Mouse (Mus musculus) spleen, adult 10 weeks (tissue): ENCODE results near the gene Gm20388. TPM values are rescaled to one million over a fixed set of nuclear protein-coding genes. Genes with fewer than 3 reads are reported as not detected.

Experiments
- polyA plus RNA-seq: library from polyadenylated mRNA; stranded (reverse); fragments of 350-450 nt; fragmentation: Illumina TruSeq; extraction: RNeasy Lipid Tissue Mini Kit (QIAGEN cat#74804); gene quantifications from one replicate; pipeline ENCODE4 v1.2.3, GENCODE M21; 2015; ENCODE audit warnings: low replicate concordance; ENCODE audit not compliant: insufficient read depth

Gene Gm20388
- polyA plus RNA-seq: 14.7 TPM

DNA sequence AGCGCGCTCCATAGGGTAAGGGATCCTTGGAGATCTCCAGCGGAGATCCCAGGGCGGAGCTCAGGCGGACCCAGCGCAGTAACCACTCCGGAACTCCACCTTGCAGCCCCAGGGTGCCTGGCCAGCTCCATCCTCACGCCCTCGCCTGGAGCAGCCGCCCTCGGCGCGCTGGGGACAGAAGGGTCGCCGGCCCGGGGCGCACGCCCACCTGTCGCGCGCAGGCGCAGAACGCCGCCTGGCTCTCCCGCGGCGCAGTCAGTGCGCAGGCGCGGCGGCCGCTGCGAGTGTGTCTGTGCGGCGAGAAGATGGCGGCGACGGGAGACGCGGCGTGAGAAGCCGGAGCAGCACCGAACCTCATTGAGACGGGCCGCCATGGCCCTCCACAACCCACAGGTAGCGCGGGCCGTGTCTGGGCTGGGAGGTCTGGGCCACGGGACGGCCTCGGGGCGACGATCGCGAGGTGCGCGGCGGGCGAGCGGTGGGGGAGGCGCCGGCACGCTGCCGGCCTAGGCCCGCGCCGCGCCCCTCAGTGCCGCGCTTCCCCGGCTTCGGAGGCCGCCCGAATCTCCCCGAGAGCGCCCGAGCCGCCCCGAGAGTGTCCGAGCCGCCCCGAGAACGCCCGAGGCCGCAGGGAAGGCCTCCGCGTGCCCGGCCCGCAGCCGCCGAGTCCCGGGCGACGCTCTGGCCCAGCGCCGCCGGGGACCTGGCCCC, at the start of gene Gm20388:
Gene Gm20388 (plus strand): TSS at position 295 of the 711 bp plus-strand sequence.

DNA sequence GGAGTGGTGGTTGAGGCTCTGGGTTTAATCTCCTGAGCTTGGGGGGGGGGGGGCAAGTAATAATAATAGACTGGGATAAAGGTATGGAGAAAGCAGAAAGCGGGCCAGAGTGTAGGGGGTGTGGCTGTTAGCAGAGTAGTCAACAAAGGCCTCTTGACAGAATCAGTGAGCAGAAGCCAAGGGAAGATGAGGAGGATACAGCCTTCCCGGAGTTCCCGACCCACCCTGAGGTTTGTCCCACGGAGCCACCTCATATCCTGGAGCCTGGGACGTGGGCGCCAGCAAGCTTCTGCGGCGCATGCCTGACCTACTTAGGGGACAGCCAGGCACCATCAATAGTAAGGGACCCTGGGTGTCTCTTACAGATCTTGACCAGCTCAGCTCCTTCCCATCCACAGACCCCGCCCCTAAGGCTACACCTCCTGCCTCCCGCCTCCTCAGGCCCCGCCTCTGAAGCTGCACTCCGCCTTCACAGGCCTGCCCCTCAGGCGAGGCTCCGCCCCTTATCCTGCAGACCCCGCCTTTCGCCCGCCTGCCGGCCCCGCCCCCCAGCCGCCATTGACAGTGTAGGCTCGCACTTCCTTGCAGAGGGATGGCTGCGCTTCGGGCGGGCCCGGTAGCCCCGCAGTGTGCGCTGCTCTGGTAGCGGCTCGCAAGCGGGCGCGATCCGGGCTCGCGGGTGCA, 48.8 kb upstream of the Gm20388 start, which contains the start of gene Klhl36:
Gene Klhl36 (plus strand): TSS at position 561 of the 684 bp plus-strand sequence.

DNA sequence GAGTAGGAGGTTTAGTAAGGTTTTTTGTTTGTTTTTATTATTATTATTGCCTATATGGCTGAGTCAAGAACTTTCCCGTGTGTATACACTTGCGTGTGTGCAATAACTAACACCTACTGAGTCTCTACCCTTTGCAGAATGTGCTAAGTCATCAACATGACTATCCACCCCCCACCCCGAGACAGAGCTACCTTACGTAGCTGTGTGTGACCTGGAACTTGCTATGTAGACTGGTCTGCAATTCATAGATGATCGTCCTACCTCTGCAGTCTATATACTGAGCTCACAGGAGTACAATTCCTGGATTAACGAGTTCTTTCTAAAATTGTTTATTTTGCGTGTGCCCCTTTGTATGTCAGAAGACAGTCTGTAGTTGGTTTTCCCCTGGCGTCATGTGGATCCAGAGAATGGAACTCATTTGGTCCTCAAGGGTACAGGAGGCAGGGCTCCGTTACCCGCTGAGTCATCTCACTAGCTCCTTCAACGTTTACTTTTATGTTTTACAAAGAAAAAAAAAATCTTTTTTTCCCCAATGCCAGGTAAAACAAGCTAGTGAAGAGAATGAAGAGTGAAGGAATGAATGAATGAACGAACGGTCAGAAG, 596 bp upstream of the Gm20388 start, which contains the start of gene Usp10:
Gene Usp10 (plus strand): TSS at position 417 of the 603 bp plus-strand sequence.

DNA sequence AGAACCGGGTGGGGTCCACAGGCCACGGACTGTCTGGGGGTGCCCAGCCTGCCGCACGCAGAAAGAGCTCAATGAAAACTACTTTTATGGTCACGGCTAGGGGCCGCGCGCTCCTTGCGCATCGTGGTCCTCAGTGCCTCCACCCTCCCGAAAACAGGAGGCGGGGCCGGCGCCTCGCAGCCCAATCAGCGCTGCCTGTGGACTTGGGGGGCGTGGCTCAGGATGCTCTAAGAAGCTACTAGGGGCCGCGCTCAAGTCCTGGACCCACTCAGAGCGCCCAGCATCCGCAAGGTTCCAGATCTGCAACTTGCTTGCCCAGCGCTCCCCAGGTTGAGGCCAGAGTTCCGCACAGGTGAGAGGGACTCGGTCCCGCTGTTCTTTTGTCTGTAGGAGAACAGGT, 81.6 kb downstream of the Gm20388 start, which contains the start of gene Crispld2:
Gene Crispld2 (plus strand): TSS at position 190 of the 400 bp plus-strand sequence.

DNA sequence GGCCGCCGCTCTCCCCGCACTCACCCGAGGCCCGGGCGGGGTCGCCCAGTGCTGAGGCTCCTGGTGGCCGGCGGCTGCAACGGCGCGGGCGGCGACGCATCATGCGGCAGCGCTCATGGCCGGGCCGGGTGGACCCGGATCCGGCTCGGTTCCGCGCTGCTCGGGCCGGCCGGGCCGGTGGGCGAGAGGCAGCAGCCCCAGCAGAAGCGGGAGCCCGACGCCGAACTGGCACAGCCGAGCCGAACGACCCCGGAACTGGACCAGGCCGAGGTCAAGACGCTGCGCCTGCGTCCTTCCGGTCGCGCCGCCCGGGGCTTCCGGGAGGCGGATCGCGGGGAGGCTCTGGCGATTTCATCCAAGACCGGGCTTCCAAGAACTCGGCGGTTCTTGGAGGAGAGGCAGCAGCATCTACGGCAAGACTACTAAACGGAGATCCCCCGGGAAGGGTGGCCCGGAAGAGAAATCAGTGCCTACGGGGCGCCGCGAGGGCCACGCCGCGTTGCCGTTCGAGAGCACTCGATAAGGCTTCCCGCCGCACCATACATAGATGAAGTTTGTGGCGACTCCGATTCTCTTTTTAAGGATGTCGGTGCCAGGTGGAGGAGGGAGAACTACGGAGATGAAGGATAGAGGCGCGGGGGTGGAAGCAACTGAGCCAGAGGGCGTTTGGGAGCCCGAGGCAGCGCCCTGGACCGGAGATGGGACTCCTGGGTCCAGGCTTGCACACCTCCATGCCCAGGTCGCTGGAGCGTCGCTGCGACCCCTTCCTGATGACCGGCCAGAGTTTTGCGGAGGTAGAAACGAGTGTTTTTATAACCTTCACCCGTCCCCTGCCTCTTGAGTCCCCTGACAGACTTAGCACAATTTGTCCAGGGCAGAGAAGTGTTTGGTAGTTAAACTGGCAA, 190.7 kb downstream of the Gm20388 start, which contains the start of gene Zdhhc7:
Gene Zdhhc7 (minus strand): TSS at position 415 of the 905 bp plus-strand sequence.

DNA sequence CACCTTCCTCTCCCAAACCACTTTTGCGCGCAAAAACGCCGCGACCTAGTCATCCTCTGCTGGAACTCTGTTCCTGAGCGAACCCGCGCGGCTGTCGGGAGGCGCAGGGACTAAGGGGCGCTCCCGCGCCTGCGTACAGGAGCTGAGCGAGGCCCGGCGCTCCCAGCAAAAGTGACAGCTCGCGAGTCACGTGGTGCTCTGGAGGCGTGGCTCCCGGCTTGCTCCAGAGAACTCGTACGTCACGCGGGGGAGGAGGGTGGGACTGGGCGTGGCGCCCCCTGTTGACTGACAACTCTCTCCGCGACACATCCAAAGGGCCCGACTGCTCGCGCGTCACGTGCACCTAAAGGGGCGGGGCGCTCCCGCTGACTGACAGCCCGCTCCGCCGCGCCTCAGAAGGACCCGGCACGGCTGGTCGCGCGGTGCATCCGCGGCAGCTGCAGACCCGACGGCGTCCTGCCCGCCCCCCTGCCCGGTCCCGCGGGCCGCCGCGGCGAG, 203.2 kb downstream of the Gm20388 start, which contains the start of gene 6430548M08Rik:
Gene 6430548M08Rik (plus strand): TSS at position 395 of the 498 bp plus-strand sequence.

DNA sequence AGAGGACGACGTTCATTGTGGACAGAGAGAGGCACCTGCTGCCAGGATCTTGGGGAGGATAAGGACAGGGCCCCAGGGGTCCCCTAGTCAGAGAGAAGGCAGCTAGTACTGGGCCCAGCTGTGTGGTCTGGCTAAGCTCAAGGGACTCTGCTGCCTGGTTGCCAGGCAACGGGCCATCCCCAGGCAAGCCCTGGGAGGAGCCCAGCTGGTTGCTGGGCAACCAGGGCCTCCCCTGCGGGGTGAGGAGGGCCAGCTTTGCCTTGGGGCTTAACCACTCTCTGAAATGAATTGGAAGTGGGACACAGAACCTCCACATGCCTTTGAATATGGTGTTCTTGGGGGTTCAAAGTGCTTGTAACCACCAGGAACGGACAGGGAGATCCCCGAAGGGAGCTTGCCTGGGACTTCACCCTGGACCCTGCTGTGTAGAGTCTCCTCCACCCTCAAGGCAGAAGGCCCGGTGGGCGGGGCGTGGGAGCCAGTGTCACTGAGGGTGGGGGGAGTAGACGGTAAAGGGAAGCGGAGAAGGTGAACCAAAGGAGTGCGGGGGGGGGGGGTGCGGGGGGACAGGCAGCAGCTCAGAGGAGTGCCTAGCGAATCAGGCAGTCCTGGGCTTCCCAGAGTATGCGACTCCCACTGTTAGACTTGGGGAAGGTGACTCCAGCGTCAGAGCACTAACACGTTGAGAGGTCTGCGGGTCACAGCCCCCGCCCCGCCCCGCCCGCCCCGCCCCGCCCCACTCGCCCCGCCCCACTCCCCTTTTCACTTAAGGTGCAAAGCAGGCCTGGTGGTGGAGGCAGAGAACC, 266.9 kb downstream of the Gm20388 start, which contains the start of gene Fam92b:
Gene Fam92b (minus strand): TSS at position 149 of the 806 bp plus-strand sequence.

DNA sequence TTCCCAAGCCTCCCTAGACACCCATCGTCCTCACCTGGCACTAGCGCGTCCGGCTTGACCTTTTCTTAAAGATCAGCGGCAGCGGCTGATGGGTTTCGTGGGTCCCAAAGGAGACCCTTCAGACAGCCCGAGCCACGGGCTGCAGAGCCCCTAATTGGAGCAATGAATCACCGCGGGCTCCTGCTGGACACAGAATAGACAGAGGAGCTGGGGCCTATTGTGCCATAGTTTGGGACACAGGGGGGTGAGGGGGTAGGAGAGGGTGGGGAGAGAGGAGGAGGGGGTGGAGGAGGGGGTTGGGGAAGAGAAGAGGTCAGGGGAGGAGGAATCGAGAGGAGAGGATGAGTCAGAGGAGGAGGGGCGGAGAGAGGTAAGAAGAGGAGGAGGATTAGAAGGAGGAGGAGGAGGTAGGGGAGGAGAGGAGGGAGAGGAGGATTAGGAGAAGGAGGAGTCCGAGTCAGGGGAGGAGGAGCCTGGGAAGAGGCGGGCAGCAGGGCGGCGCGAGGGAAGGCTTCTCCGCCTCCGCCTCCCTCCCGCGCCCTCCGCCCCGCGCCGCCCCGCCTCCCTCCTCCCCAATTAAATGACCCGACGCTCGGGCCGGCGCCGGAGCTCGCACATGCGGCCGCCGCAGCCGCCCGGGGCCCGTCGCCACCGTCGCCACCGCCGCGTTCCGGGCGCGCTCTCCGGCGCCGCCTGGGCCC, 317.4 kb downstream of the Gm20388 start, which contains the start of gene Gse1:
Gene Gse1 (plus strand): TSS at position 566 of the 701 bp plus-strand sequence.

DNA sequence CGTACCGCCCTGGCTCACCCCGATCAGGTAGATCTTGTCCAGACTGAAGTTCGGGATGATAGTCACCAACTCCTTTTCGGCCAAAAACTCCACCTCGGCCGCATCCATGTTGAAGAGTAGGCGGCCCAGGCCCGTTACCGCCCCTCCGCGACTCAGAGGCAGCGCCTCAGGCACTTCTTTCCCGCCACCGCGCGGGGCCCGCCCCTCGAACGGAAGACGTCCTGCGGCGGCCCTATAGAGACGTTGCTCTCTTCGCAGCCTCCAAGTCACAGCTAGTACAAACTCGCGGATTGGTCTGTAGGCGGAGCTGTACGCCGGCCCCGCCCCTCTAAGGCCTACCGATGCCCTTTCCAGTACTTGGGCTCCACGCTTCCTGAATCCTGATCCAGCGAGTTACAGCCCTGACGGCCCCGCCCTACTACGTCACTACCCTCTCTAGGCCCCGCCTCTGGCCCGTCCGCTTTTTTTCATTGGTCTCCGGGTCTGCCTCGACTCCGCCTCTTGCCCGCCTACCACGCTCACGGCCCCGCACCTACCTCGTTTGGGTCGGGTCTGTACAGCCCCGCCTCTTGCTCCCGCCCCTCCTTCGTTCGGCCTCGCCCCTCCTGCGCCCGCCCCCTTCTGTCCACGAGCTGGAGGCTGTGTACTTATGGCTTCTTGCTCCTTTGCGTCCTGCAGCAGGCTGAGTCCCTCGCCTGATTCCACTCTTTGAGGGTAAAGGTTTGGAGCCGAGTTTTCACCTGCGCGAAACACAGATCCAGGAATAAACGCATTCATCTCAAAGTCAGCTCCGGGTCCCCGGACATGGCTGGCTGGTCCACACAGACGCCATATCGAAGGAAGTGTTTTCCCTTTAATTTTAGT, 678.5 kb downstream of the Gm20388 start, which contains the start of gene Gins2:
Gene Gins2 (minus strand): TSS at position 397 of the 864 bp plus-strand sequence.

DNA sequence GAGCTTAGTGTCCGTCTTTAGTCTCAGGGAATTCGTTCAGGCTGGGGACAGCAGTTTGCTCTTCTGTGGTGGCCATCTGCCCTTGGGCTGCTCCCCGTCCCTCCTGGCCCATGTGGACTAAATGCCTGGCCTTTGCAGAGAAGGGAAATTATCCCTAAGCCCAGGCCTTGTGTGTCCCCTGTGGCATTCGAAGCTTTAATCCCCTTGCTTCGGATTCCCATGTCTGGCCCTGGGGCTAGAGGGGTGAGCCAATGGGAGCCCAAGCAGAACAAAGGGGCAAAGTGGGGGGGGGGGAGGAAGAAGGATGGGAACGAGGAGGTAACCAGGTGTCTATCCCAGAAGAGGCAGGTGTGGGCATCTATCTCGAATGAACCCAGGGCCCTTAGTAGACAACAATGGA, 736.9 kb downstream of the Gm20388 start, which contains the start of gene 1190005I06Rik:
Gene 1190005I06Rik (minus strand): TSS at position 101 of the 400 bp plus-strand sequence.

DNA sequence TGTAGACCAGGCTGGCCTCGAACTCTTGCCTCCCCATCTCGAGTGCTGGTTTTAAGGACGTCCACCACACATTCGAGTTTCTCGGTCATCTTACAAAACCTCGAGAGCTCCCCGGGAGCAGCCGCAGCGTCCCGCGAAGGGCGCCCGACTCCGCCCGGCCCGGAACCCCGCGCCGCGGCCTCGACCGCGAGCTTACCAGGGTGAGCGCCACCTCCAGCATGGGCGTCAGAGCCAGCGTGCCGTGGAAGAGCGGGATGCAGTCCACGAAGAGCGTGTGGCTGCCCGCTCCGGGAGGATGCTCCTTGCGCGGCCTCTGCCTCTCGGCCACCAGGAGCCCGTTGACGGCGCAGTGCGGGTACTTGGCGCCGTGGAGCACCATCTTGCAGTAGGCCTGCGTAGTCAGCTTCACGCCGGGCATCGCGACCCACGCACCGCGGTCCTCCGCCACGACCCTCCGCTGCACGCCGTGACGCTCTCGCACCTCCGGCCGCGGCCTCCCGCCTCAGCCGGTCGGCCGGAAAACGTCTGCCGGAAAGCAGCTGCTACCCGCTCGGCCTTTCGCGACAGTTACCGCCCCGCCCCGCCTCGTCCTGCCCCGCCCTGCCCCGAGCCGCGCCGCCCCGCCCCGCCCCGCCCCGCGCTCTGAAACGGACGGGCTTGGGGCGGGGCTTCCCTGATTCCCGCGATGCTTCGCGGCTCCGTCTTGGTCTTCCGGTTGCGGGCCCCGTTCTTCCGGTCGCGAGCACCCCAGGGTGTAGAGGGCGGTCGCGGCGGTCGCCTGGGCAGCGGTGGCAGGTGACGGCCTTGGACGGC, 757.1 kb downstream of the Gm20388 start, which contains the start of the genes Gm27021 and Cox4i1:
Gene Gm27021 (minus strand): TSS at position 519 of the 813 bp plus-strand sequence.
Gene Cox4i1 (plus strand): TSS at position 662 of the 813 bp plus-strand sequence.

DNA sequence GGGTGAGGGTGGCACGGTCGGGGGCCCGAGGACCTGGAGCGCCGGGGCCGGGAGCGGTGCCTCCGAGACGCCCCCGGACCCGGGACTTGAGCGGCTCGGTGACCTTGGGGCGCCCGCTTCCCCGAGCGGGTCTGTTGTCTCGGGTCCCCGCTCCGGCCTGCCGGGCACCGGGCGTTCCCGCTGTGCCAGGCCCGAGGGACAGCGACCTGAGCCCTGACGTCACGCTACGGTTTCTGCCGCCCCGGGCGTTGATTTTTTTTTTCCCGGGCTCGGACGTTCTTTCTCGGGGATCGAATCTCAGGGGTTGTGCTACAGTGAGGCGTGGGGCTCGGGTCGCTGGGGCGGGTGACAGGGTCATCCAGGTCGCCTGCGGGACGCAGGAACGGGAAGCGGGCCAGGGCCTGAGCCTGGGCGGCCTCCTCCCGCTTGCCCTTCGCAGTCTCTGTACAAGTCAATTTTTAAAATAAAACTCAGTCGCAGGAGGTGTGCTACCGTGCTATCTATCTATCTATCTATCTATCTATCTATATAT, 757.8 kb downstream of the Gm20388 start, which contains the start of gene Emc8:
Gene Emc8 (minus strand): TSS at position 200 of the 532 bp plus-strand sequence.

DNA sequence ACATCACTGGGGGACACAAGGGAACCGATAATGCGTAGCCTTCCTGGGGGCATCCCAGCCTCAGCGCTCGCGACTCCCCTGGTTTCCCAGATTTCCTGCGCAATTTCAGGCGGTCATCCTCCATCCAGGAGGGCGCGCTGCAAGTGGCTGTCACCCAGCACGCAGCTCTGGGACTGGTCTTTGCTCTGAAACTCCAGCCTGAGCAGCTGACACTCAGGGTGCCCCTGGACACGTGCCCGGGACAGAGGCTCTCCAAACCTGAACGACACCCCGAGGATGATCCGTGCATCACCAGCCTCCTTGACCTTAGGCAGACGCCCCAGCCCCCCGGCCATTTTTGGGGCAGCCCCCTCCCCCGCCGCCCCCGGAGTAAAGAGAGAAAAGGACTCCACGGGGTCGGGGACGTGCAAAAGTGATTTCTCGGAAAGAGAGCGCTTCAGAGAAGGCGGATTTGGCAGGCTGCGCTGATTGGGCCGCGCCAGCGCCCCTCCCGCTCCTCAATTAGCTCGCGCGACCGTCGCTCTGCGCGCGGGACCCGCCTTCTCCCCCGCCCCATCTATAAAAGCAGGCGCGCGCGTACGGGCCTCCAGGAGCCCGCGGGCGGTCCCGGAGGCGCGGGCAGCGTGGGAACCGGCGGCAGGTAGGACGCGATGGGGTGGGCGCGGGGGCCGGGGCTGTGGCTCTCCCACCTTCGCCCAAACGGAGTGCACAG, 825.3 kb downstream of the Gm20388 start, which contains the start of gene Irf8:
Gene Irf8 (plus strand): TSS at position 589 of the 712 bp plus-strand sequence.

DNA sequence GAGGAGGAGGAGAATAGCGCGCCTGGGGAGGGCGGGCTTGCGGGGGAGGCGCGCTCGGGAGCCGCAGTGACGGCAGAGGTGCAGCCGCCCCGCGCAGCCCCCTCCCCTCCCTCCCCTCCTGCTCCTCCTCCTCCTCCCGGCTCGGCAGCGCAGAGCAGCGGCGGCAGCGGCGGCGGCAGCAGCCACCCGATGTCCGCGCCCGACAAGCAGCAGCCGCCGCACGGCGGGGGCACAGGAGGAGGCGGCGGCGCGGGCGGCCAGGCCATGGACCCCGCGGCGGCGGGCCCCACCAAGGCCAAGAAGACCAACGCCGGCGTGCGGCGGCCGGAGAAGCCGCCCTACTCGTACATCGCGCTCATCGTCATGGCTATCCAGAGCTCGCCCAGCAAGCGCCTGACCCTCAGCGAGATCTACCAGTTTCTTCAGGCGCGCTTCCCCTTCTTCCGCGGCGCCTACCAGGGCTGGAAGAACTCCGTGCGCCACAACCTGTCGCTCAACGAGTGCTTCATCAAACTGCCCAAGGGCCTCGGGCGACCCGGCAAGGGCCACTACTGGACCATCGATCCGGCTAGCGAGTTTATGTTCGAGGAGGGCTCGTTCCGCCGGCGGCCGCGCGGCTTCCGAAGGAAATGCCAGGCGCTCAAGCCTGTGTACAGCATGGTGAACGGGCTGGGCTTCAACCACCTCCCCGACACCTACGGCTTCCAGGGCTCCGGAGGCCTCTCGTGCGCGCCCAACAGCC, 1173.7 kb downstream of the Gm20388 start, which contains the start of gene Foxf1:
Gene Foxf1 (plus strand): TSS at position 177 of the 742 bp plus-strand sequence.

